Mouse (Mus musculus): Measurements from ENCODE around the gene Sox5.

Gene Sox5

DNA sequence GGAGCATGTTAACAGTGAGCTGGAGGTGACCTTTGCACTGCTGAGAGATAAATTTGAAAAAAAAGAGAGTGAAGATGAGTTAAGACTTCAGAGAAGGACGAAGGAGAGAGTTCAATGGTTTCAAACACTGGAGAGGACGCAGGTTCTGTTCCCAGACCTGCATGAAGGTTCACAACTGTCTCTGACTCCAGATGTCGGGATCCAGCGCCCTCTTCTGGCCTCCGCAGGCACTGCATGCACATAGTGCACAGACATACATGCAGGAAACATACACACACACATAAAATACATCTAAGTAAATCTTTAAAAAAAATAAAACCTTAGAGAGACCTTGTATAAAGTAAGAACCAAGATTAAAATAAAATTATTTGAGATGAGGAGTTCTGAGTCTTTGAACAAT is 352.5 kb downstream of the Sox5 start:
- no peak for DNase-seq (ENCODE audit: low read depth)

DNA sequence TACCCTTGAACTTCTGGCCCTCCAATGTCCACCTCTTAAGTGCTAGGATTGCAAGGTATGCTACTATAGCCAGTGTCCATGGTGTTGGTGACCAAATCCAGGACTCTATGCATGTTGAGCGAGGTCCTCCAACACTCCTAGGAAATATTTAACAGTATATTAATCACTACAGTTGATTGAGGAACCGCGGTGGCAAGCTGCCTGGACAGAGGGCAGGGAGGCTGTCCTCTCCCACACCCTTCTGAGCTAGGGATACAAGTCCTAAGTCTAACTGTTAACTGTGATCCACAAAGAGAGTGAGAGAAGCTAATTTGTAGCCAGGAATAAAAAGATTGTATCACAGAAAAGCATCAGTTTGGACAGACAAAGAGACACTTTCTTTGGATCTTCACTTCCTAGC is 373.7 kb downstream of the Sox5 start:
- DNase-seq (ENCODE audit: low read depth) = no peak

DNA sequence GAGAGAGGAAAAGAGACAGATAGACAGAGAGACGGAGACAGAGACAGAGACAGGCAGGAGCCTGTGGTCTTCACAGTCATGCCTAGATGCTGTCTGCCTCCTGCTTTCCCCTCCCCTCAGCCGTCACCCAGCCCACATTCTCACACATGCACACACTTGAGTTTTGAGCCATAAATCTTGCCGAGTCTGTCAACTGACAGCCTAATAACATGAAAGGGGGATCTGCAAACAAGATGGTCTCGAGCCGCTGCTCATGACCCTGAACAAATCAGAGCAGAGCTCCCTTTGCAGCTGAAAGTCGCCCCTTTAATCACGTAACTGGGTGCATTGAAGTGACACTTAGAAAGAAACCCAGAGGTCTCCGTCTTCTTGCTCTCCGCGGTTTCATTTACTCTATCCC is 383.7 kb downstream of the Sox5 start:
- no peak for DNase-seq (ENCODE audit: low read depth)

DNA sequence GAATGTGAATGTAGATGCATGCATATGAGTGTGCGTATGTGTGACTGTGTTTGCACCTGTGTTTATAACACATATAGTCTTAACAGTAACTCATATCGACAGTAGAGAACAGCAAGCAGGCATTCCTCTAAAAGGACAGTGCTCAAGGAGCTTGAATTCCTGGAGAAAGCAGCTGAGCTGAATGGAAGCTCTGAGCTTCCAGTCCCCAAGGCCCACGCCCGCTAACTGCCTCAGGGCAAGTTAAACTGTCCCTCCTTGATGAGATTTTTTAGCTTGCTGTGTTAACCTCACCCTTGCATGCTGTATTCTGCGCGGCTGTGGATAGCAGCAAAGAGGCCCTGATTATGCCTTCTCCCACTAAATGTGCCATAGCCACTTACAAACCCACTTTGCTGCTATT is 388.6 kb downstream of the Sox5 start:
- DNase-seq (ENCODE audit: low read depth) = no peak

DNA sequence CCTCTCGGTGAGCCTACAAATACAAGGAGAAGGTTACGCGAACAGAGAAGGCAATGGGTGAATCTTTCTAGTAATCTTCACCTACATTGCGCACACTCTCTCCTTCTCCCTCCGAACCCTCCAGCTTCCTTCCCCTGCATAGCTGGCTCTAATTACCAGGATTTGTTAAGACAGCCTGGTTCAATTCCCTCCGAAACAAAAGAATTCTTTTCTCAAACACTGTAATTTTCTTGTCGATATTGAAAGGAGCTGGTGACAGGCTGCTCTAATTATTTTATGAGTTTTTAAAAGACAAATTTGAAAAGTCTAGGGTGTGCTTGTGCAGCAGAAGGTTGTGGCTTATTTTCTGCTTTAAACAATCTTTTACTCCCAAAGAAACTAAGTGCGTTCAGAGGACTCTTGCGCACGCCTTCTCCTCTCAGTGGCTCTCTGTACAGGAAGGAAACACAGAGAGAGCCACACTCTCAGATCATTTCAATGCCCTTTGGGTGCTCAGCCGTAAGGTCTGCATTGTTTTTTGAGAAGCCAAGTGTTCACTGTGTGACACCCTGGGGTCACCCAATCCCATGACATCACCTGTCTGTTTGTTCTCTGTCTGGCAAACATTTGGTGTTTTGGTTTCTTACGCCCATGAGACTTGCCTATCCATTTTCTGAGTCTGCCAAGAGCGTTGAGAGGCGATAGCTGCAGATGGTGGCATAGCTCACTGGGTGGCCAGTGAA is 392.3 kb downstream of the Sox5 start:
- no peak for DNase-seq (ENCODE audit: low read depth)

DNA sequence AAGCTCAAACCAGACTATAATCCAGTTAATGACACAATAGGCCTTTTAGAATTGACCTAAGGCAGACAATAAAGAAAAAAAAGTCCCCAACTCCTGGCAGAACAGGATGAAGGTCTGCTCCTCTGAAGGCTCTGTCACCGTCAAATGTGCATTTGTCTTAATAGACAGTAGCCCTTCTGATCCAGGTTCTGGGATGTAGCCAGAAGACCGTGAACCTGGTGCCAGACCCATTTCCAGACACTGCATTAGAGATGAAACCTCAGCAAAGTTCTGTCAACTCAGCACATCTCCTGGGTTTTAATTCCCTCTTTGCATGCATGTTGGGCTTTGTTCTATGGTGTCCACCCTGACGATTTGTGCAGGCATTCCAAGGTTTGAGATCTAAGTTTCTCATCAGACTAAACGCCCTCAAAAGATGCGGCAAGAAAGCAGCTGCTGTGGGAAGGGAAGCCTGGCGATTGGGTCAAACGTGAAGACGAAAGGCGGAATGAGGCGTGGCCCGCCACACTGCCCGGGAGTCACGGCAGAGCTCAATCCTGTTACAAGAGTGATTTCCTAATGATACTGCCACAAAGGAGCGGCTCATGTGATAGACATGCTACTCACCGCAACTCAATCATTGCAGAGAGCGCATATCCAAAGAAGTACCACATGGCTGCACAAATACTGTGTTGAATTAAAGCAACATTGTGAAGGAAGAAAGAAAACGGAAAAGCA is 394.1 kb downstream of the Sox5 start:
- no peak for DNase-seq (ENCODE audit: low read depth)

DNA sequence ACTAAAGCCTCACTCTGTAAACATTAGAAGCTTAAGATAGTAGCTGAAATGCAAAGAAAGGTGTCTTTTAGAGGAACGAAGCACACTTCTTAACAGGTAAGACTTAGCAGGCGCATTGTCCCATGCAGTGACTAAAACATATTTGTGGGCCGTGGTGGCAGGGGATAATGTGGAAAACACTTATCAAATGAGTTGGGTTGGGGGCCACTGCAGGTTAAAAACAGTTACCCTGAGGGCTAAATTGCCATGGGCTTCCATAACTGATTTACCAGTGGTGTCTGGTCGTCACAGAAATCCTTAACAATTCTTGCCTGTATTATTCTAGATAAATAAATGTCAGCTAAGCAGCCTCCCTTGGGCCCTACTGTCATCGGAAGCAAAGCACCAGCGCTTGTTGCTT is 401.1 kb downstream of the Sox5 start:
- no peak for DNase-seq (ENCODE audit: low read depth)

DNA sequence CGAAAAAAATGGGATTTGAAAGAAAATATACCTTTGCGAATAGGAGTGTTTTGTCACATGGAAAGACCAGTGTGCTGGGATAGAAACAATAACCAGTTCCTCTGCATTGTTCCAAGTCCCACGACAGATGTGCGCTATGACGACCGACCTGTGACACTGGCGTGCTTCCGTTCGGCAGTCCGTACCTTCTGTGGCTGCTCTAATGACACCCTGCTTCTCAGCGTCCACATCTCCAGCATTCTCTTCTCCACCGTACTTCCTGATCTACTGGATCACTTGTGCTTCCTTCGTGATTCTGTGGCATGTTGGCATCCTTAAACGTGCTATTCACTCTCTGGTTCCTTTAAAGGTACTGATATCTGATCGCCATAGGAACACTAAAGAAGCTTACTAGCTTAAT is 401.6 kb downstream of the Sox5 start:
- DNase-seq (ENCODE audit: low read depth) = no peak

DNA sequence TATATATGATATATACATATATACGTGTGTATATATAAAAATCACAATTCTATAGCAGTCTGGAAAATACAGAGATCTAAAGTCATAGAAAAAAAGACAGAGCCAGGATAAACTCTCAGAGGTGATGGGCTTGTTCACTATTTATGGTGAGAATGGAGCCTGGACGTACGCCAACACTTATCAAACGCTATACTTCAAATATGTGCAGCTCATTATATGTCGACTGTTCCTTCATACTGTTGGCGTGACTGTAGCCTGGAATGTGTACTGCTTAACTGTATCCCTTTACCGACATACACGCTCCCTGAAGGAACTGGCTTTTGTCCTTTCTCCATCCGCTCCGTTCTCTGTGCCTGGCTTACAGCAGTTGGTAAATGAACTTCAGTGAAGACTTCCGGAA is 407.0 kb downstream of the Sox5 start:
- no peak for DNase-seq (ENCODE audit: low read depth)

DNA sequence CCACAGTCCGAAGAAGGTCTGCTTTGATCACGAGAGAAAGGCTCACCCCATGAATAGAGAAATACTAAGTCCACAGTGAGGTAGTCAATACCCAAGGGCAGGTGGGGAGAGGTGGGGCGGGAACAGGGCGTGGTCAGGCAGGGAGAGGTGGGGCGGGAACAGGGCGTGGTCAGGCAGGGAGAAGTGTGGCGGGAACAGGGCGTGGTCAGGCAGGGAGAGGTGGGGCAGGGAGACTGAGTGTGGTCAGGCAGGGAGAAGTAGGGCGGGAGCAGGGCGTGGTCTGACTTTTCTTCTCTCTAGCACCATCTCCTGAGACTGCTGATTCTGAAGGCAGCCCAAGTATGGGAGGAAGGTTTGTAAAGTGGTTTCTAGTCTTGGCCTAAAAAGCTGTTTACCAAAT is 411.1 kb downstream of the Sox5 start:
- no peak for DNase-seq (ENCODE audit: low read depth)

DNA sequence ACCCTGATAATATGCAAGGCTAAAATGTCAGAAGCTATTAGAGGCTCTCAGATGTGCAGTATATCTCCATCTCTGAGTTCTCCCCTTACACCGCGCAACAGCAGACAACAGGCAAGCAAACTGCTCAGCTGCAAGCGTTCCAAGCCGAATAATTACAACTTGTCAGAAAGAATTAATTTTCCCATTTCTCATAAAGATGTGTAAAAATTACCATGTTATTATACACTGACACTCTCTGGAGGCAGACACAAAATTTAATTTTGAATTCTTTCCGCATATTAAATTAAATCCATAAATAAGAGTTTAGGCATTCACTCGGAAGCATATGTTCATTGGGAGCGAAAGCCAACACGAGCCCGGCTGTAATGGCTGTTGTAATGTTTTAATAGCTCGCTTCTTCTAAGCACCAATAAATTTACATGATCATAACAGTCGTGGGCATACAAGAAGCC is 414.1 kb downstream of the Sox5 start:
- DNase-seq (ENCODE audit: low read depth) = no peak

DNA sequence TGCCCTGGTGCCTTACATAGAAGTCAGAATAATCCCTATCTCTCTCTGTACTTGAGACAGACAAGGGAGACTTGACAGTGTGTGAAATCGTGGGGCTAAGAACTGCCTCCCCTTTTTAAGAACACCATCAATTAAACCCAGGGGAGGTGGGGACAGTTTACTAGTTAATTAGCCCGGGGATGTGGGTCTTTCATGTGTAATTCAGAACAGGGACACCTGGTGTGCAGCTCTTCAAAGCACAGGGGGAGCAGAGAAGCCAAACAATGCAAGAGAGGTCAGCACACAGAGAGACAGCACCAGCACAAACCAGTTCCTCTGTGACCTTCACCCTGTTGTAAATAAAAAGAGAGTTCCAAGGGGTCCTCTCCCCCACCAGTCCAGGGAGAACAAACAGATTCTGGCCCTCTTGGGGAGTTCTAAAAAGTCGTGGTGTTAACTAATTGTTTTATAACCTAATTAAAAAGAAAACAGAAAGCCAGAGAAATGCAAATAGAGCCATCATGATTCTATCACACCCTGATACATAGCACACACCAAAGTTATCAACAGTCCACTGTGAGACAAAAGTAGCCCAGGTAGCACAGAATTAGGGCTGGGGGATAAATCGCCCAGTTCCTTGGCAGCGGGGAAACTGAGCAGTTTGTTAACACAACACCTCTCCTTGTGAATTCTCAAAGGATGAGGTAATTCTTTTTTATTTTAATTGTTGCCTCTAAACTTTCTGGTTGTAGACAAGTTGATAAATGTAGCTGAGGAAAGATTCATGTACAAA is 420.3 kb downstream of the Sox5 start:
- no peak for DNase-seq (ENCODE audit: low read depth)

DNA sequence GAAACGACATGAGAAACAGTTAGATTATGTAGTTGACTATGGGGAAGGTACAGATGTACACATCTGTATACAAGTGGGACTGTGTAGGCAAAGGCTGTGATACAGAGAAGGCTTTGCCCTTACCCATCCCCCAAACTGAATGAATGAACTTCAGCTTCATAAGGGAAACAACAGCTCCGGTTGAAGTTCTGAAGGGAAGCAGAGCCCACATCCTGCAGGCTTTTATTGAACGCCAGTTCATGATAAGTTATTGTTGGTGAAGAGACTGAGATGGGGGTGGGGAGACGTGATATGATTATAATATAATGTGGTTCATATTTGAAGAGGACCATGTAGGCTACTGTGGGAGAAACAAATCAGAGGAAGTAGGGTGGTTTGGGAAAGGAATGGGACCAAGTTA is 424.7 kb downstream of the Sox5 start:
- DNase-seq (ENCODE audit: low read depth) = peak; percentile 52

DNA sequence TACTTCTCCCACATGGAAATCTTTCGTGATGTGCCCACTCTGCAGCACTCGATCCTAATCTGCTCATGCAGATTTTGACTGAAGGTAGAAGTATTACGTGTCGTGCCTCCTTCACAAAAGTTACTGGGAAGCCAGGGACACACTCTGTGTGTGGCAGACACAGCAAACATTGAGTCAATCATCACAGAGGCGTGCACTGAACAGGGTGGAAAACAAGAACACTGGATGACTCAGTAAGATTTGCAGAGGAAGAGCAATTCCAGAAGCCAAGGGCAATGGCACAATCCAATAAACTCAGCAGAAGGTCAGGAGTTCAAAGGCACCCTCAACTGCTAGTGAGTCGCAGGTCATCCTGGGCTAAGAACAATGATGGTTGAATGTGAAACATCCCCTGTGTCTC is 430.7 kb downstream of the Sox5 start:
- DNase-seq (ENCODE audit: low read depth) = no peak

DNA sequence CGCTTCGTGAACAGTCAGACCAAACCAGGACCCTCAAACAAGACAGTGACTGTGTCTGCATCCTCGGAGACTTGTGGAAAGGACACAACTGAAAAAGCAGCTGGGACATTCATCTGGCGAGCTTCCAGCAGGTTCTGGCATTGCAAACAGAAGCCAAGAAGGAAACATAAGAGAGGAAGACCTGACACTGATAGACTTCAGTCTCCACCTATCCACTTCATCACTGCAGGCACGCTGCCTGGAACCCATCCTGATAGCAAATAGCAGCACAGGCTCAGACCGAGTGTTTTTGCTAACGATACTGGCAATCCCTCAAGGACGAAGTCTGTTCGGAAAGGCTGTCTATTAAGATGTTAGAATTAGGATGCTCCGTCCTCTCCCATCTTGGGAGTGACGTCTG is 438.4 kb downstream of the Sox5 start:
- DNase-seq (ENCODE audit: low read depth) = no peak

DNA sequence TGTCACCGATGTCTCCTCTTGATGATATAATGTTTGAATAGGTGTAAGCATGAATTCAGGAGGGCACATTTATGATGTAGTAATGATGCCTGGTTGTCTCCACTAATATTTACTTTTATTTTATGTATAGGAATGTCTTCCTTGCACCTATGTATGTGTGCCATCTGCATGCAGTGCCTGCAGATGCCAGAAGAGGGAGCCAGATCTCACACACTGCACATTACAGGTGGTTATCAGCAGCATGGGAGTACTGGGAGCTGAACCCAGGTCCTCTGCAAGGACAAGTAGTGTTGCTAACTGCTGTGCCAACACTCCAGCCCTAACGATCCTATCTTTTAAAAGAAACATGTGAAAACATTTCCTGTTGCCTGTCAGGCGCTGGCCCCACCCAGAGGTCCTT is 442.2 kb downstream of the Sox5 start:
- no peak for DNase-seq (ENCODE audit: low read depth)

DNA sequence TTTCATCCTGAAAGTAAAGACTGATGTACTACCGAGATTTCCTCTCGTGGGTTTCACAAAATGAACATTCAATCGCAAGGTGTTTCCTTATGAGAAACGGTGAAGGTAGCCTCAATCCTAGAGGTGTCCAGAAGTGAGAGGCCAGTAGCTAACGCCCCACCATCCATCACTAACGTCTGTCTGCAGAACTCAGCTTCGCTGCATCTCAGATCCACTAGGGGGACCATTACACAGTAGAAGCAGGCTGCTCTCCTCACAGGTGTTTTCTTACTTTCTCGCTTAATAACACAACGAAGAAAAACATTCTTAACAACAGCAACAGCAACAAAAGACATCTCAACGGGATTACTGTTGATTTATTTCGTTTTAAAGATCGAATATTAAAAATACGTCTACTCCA is 442.8 kb downstream of the Sox5 start:
- DNase-seq (ENCODE audit: low read depth) = peak; percentile 16

DNA sequence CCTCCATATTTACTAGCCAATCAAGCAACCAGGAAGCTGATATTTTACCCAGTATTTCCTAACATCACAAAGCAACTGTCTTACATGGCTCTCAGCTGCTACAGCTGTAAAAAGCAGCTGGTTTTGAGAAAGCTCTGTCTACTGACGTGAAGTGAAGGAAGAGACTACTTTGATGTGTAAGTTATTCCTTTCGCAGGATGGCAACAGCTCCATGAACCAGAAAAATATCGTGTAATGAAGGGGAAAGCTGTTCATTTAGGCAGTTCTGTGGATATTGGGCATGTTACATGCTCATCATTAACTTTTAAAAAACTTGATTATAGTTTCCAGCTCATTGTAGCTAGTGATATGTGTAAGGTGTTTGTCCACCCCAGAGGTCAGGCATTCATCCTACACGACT is 443.6 kb downstream of the Sox5 start:
- no peak for DNase-seq (ENCODE audit: low read depth)

DNA sequence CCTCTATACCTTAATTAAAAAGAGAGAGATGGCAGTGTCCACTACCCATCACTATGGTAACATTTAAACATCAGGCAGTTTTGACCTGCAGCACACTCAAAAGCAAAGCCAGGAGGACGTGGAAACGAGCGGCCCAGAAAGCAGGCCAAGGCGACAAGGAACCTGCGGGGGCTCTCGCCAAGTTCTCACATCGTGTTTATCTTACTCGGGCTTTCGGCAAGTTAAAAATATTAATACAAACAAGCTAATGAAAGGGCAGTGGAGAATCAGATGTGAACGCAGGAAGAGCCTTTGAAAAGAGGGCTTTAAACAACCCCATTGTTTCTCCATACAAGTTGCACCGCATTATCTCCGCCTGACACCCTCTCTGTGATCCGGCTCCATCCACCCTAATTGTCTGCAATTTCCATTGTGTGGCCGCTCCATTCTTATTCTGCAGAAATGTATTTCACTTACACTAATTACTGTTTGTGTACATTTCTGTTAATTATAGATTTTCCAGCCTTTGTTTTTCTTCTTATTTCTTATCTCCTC is 444.3 kb downstream of the Sox5 start:
- no peak for DNase-seq (ENCODE audit: low read depth)

DNA sequence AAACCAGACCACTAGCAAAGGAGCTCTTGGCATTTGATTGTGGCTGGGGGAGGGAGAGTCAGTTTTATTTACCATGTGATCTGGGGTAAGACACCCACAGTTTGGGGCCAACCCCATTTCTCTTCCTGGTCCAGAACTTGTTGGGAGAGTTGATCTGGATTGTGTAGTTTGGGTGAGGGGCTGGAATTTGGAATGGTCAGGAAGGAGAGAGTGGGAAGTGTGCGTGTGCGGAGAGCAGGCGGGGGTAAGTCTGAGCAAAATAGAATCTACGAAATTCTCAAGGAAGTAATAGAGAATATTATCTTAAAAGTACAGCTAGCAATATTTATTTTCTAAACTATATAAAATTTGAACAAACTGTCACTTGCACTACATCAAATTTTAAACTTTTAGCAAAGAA is 445.0 kb downstream of the Sox5 start:
- no peak for DNase-seq (ENCODE audit: low read depth)

DNA sequence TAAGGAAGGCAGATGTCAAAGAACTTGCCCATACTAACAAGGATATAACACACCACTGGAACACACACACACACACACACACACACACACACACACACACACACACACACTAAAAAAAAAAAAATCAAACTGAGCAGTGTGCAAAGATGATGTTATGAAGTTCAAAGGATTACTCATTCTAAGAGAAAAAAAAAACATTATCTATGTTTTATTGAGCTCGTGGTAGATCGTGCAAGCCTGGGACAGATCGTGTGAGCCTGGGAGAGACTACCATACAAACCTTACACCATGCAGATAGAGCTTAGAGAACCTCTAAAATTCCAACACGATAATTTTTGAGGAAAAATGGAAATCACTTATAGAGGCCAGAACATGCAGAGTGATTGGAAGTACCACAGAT is 448.6 kb downstream of the Sox5 start:
- DNase-seq (ENCODE audit: low read depth) = no peak

DNA sequence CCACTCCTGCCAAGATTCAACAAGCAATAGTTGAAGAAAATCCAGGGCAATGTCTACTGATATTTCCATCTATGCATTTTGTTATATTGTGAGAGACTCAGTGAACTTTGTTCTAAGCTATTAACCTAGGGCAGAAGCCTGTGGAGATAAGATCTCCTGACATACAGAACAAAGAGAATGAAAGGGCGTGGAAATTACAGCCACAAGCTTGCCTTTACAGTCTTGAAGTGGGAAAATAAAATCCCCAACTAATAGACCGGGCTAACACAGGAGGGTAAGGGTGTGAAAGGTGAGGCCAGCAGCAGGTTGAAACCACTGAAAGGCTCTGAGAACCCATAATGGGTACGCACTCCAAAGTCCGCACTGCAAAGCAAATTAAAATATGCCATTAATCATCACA is 449.8 kb downstream of the Sox5 start:
- DNase-seq (ENCODE audit: low read depth) = no peak

Measured in naive thymus-derived CD4-positive, alpha-beta T cell, adult 2 months (primary cell).